Mouse (Mus musculus): Measurements from ENCODE around the gene Prpf6. TPM values are rescaled to one million over a fixed set of nuclear protein-coding genes. Genes with fewer than 3 reads are reported as not detected.

Prpf6 gene
- polyA plus RNA-seq, 1 experiment from 2014 or later: 52.7 TPM

GRCm38 (mm10) chr2:181674934-181675333 lies 83.3 kb downstream of the Prpf6 start:
- Histone ChIP-seq H3K27ac (ENCODE audit: low read length) (no peak overlapping the region), H3K9ac (ENCODE audit: low read depth, low read length) (no peak overlapping the region), H3K27me3 (replicated peaks; ENCODE audit: control insufficient read depth, insufficient read depth, low read length) (peaks cover 53% of the 10 kb centered on the region), H3K4me1 (ENCODE audit: control insufficient read depth, insufficient read depth, low read length) (peaks cover 20% of the 10 kb centered on the region), H3K4me2 (ENCODE audit: low read depth, low read length) (no peak overlapping the region), H3K9me3 (ENCODE audit: control insufficient read depth, low read length) (no peaks in the 10 kb centered on the region), H3K4me3 (ENCODE audit: low read length) (no peak overlapping the region), H3K36me3 (ENCODE audit: control insufficient read depth, insufficient read depth, low read length) (no peaks in the 10 kb centered on the region)
- WGBS: 78% methylated on average over 4 of the region's 4 CpGs
- no peak for ATAC-seq

DNA sequence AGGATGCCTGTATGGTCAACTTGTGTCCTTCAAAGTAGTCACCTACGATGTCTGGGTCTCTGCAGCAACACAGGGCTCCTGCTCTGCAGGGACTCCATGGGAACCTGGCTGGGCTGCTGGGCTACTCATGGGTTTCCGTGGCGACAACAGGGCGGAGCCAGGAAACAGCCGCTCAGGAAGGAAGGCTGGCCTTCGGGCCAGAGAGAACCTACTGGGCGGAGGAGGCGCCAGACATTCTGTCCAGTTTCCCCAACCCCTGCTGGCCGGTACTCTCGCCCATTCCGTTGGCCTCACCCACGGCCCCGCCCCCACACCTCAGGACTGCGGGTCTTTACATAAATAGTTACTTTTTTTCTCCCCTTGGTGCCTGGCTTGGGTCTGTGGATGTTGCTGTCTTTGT lies 83.8 kb downstream of the Prpf6 start:
- H3K9ac ChIP-seq (ENCODE audit: low read depth, low read length): no peak overlapping the region
- peaks cover 16% of the 10 kb centered on the region for H3K4me1 ChIP-seq (ENCODE audit: control insufficient read depth, insufficient read depth, low read length)
- peak overlapping the region; percentile 4; the same call in 1 of the 2 replicates for H3K4me3 ChIP-seq (ENCODE audit: low read length)
- H3K27me3 ChIP-seq (replicated peaks; ENCODE audit: control insufficient read depth, insufficient read depth, low read length): peaks cover 48% of the 10 kb centered on the region
- H3K9me3 ChIP-seq (ENCODE audit: control insufficient read depth, low read length): no peaks in the 10 kb centered on the region
- 0 out of 2 replicates have a peak overlapping the region, but pooled peaks have one; percentile 18 for H3K27ac ChIP-seq (ENCODE audit: low read length)
- ATAC-seq: no peak
- H3K4me2 ChIP-seq (ENCODE audit: low read depth, low read length): peak overlapping the region; percentile 24; the same call in 1 of the 2 replicates
- WGBS: 4% methylated on average over 14 of the region's 14 CpGs
- no peaks in the 10 kb centered on the region for H3K36me3 ChIP-seq (ENCODE audit: control insufficient read depth, insufficient read depth, low read length)

DNA sequence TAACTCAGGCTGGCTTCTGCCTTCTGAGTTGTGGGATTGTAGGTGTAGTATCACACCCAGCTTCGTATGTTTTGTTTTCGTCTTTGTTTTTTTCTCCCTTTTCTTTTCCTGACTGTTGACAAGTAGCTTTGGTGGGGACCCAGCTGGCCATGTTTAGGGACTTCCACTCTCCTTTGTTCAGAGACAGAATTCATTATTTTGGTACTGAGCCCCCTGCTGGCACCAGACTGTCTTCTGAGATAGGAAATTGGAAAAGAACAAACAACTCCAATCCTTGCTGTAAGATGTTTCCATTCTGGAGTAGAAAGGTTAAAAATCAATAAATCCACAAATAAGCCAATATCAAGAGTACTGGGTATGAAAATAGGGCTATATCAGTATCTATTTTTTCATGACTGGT lies 84.8 kb downstream of the Prpf6 start:
- no peak overlapping the region for H3K9ac ChIP-seq (ENCODE audit: low read depth, low read length)

GRCm38 (mm10) chr2:181677096-181677754 lies 85.6 kb downstream of the Prpf6 start:
- Histone ChIP-seq H3K4me1 (ENCODE audit: control insufficient read depth, insufficient read depth, low read length) (peaks cover 13% of the 10 kb centered on the region), H3K27ac (ENCODE audit: low read length) (peak overlapping the region; percentile 30), H3K9ac (ENCODE audit: low read depth, low read length) (0 out of 2 replicates have a peak overlapping the region, but pooled peaks have one; percentile 8), H3K4me2 (ENCODE audit: low read depth, low read length) (no peak overlapping the region), H3K27me3 (replicated peaks; ENCODE audit: control insufficient read depth, insufficient read depth, low read length) (peaks cover 30% of the 10 kb centered on the region), H3K36me3 (ENCODE audit: control insufficient read depth, insufficient read depth, low read length) (no peaks in the 10 kb centered on the region), H3K9me3 (ENCODE audit: control insufficient read depth, low read length) (no peaks in the 10 kb centered on the region), H3K4me3 (ENCODE audit: low read length) (no peak overlapping the region)
- 68% methylated on average over 5 of the region's 5 CpGs for WGBS
- ATAC-seq: no peak

More for the DNA sequence above, 84.8 kb downstream of the Prpf6 start:
- Histone ChIP-seq H3K27ac (ENCODE audit: low read length) (no peak overlapping the region), H3K4me3 (ENCODE audit: low read length) (no peak overlapping the region), H3K4me1 (ENCODE audit: control insufficient read depth, insufficient read depth, low read length) (peaks cover 15% of the 10 kb centered on the region), H3K4me2 (ENCODE audit: low read depth, low read length) (no peak overlapping the region), H3K36me3 (ENCODE audit: control insufficient read depth, insufficient read depth, low read length) (no peaks in the 10 kb centered on the region), H3K27me3 (replicated peaks; ENCODE audit: control insufficient read depth, insufficient read depth, low read length) (peaks cover 38% of the 10 kb centered on the region), H3K9me3 (ENCODE audit: control insufficient read depth, low read length) (no peaks in the 10 kb centered on the region)
- no peak for ATAC-seq
- 51% methylated on average over 2 of the region's 2 CpGs for WGBS

- H3K27me3 ChIP-seq (replicated peaks; ENCODE audit: control insufficient read depth, insufficient read depth, low read length): peaks cover 25% of the 10 kb centered on the region
- H3K36me3 ChIP-seq (ENCODE audit: control insufficient read depth, insufficient read depth, low read length): no peaks in the 10 kb centered on the region
- WGBS: 60% methylated on average over 3 of the region's 3 CpGs
- no peak overlapping the region for H3K4me3 ChIP-seq (ENCODE audit: low read length)
- no peak for ATAC-seq
- no peaks in the 10 kb centered on the region for H3K9me3 ChIP-seq (ENCODE audit: control insufficient read depth, low read length)
- H3K27ac ChIP-seq (ENCODE audit: low read length): peak overlapping the region; percentile 6; the same call in 1 of the 2 replicates
- H3K4me1 ChIP-seq (ENCODE audit: control insufficient read depth, insufficient read depth, low read length): peaks cover 13% of the 10 kb centered on the region
- H3K9ac ChIP-seq (ENCODE audit: low read depth, low read length): no peak overlapping the region
- no peak overlapping the region for H3K4me2 ChIP-seq (ENCODE audit: low read depth, low read length)
Observed at GRCm38 (mm10) chr2:181677755-181678098, 86.1 kb downstream of the Prpf6 start.

GRCm38 (mm10) chr2:181678780-181679179 lies 87.1 kb downstream of the Prpf6 start:
- no peak overlapping the region for H3K4me2 ChIP-seq (ENCODE audit: low read depth, low read length)
- H3K27me3 ChIP-seq (replicated peaks; ENCODE audit: control insufficient read depth, insufficient read depth, low read length): peaks cover 16% of the 10 kb centered on the region; the same call in 1 of the 2 replicates
- ATAC-seq: peak; percentile 78
- H3K36me3 ChIP-seq (ENCODE audit: control insufficient read depth, insufficient read depth, low read length): no peaks in the 10 kb centered on the region
- 30% methylated on average over 1 of the region's 1 CpGs for WGBS
- H3K9ac ChIP-seq (ENCODE audit: low read depth, low read length): no peak overlapping the region
- no peak overlapping the region for H3K27ac ChIP-seq (ENCODE audit: low read length)
- no peak overlapping the region for H3K4me3 ChIP-seq (ENCODE audit: low read length)
- H3K9me3 ChIP-seq (ENCODE audit: control insufficient read depth, low read length): no peaks in the 10 kb centered on the region
- peaks cover 13% of the 10 kb centered on the region for H3K4me1 ChIP-seq (ENCODE audit: control insufficient read depth, insufficient read depth, low read length)

DNA sequence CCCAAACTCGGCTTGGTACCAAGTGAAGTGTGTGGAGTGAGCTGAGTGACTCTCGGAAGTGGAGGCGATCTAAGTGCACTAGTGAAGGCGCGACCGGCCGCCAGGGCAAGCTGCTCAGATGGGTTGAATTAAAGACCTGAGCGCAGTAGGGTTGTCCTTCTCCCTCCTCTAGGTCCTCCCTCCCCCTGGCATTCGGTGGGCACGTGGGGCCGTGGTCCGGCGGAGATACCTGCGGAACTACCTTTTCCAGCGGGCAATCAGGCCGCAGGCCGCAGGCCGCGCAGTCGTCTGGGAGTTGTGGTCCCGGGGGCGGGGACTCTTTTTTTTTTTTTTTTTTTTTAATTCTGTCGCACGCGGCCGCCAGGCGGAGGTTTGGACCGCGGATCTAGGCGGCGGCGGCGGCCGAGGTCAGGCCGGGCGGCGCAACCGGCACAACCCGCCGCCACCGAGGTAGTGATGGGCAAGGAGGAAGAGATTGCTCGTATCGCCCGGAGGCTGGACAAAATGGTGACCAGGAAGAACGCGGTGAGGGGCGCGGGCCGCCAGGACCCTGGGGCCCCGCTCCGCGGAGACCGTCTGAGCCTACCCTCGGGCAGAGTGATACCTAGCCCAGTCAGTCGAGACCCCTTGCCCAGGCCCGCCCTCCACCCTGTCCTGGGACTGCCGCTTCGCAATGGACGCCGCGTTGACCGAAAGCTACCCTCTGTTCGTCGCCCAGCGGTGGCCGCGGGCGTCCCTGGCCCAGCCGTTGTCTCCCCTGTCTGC lies 88.5 kb downstream of the Prpf6 start, which contains the start of gene Tcea2:
Tcea2 (plus strand) TSS at position 360 of the 765 bp plus-strand sequence.
- no peaks in the 10 kb centered on the region for H3K9me3 ChIP-seq (ENCODE audit: control insufficient read depth, low read length)
- H3K9ac ChIP-seq (ENCODE audit: low read depth, low read length): peak within 1 kb of the TSS; percentile 86
- WGBS: under 1% methylated on average over 64 of the region's 69 CpGs
- H3K36me3 ChIP-seq (ENCODE audit: control insufficient read depth, insufficient read depth, low read length): no peaks in the 10 kb centered on the region
- peak within 1 kb of the TSS; percentile 90 for H3K4me2 ChIP-seq (ENCODE audit: low read depth, low read length)
- peak within 1 kb of the TSS; percentile 77 for H3K4me3 ChIP-seq (ENCODE audit: low read length)
- peaks cover 10% of the 10 kb centered on the region; the same call in 1 of the 2 replicates for H3K27me3 ChIP-seq (replicated peaks; ENCODE audit: control insufficient read depth, insufficient read depth, low read length)
- ATAC-seq: peak; percentile 54
- H3K27ac ChIP-seq (ENCODE audit: low read length): peak within 1 kb of the TSS; percentile 4
- H3K4me1 ChIP-seq (ENCODE audit: control insufficient read depth, insufficient read depth, low read length): peaks cover 13% of the 10 kb centered on the region

GRCm38 (mm10) chr2:181680716-181681117 lies 89.0 kb downstream of the Prpf6 start:
- Histone ChIP-seq H3K27me3 (replicated peaks; ENCODE audit: control insufficient read depth, insufficient read depth, low read length) (peaks cover 8% of the 10 kb centered on the region; the same call in 1 of the 2 replicates), H3K4me3 (ENCODE audit: low read length) (peak overlapping the region; percentile 77), H3K4me1 (ENCODE audit: control insufficient read depth, insufficient read depth, low read length) (peaks cover 9% of the 10 kb centered on the region; the same call in 1 of the 2 replicates), H3K9ac (ENCODE audit: low read depth, low read length) (peak overlapping the region; percentile 86), H3K36me3 (ENCODE audit: control insufficient read depth, insufficient read depth, low read length) (no peaks in the 10 kb centered on the region), H3K9me3 (ENCODE audit: control insufficient read depth, low read length) (no peaks in the 10 kb centered on the region), H3K4me2 (ENCODE audit: low read depth, low read length) (peak overlapping the region; percentile 90), H3K27ac (ENCODE audit: low read length) (no peak overlapping the region; the same call in 1 of the 2 replicates)
- ATAC-seq: peak; percentile 37
- WGBS: 18% methylated on average over 7 of the region's 7 CpGs

GRCm38 (mm10) chr2:181681978-181682377 lies 90.3 kb downstream of the Prpf6 start:
- Histone ChIP-seq H3K4me3 (ENCODE audit: low read length) (no peak overlapping the region), H3K9me3 (ENCODE audit: control insufficient read depth, low read length) (no peaks in the 10 kb centered on the region), H3K9ac (ENCODE audit: low read depth, low read length) (no peak overlapping the region), H3K4me2 (ENCODE audit: low read depth, low read length) (no peak overlapping the region), H3K4me1 (ENCODE audit: control insufficient read depth, insufficient read depth, low read length) (peaks cover 7% of the 10 kb centered on the region; the same call in 1 of the 2 replicates), H3K27me3 (replicated peaks; ENCODE audit: control insufficient read depth, insufficient read depth, low read length) (peaks cover 3% of the 10 kb centered on the region; the same call in 1 of the 2 replicates), H3K36me3 (ENCODE audit: control insufficient read depth, insufficient read depth, low read length) (no peaks in the 10 kb centered on the region; the same call in 1 of the 2 replicates), H3K27ac (ENCODE audit: low read length) (no peak overlapping the region)
- no peak for ATAC-seq
- WGBS: 75% methylated on average over 1 of the region's 1 CpGs
